Mouse (Mus musculus): ENCODE data around the gene Stab1. TPM values are rescaled to one million over a fixed set of nuclear protein-coding genes. Genes with fewer than 3 reads are reported as not detected.

Gene Stab1
- polyA plus RNA-seq, 1 experiment from 2014 or later: 18.0 TPM

- Histone ChIP-seq H3K4me1 (peaks cover 27% of the 10 kb centered on the region), H3K9me3 (replicated peaks) (no peaks in the 10 kb centered on the region), H3K4me3 (peak overlapping the region; percentile 88), H3K27me3 (ENCODE audit: low read depth, poor library complexity, severe bottlenecking) (no peaks in the 10 kb centered on the region), H3K36me3 (peaks cover 41% of the 10 kb centered on the region), H3K27ac (replicated peaks) (peak overlapping the region; percentile 99)
- DNase-seq (ENCODE audit: low spot score): peak; percentile 62
- 2% methylated on average over 39 of the region's 39 CpGs for WGBS
Measured at GRCm38 (mm10) chr14:31205562-31206467, 37.4 kb upstream of the Stab1 start.

- Histone ChIP-seq H3K27ac (replicated peaks) (peak overlapping the region; percentile 99), H3K9me3 (replicated peaks) (no peaks in the 10 kb centered on the region), H3K27me3 (ENCODE audit: low read depth, poor library complexity, severe bottlenecking) (no peaks in the 10 kb centered on the region), H3K4me3 (peak overlapping the region; percentile 88), H3K36me3 (peaks cover 47% of the 10 kb centered on the region), H3K4me1 (peaks cover 27% of the 10 kb centered on the region)
- 35% methylated on average over 8 of the region's 8 CpGs for WGBS
- peak; percentile 33 for DNase-seq (ENCODE audit: low spot score)
Measured at GRCm38 (mm10) chr14:31205244-31205561, 36.8 kb upstream of the Stab1 start.

- Histone ChIP-seq H3K27me3 (ENCODE audit: low read depth, poor library complexity, severe bottlenecking) (no peaks in the 10 kb centered on the region), H3K4me1 (peaks cover 27% of the 10 kb centered on the region), H3K36me3 (peaks cover 50% of the 10 kb centered on the region), H3K27ac (replicated peaks) (peak overlapping the region; percentile 99), H3K4me3 (peak overlapping the region; percentile 88), H3K9me3 (replicated peaks) (no peaks in the 10 kb centered on the region)
- WGBS: 84% methylated on average over 4 of the region's 4 CpGs
- DNase-seq (ENCODE audit: low spot score): no peak
Measured at GRCm38 (mm10) chr14:31204844-31205243, 36.4 kb upstream of the Stab1 start.

- H3K27ac ChIP-seq (replicated peaks): no peak overlapping the region
- WGBS: 89% methylated on average over 3 of the region's 3 CpGs
- peaks cover 97% of the 10 kb centered on the region for H3K36me3 ChIP-seq
- H3K4me3 ChIP-seq: no peak overlapping the region
- no peaks in the 10 kb centered on the region for H3K9me3 ChIP-seq (replicated peaks)
- no peaks in the 10 kb centered on the region for H3K27me3 ChIP-seq (ENCODE audit: low read depth, poor library complexity, severe bottlenecking)
- H3K4me1 ChIP-seq: peaks cover 18% of the 10 kb centered on the region
- no peak for DNase-seq (ENCODE audit: low spot score)
Measured at GRCm38 (mm10) chr14:31200038-31200437, 31.6 kb upstream of the Stab1 start.

- H3K27me3 ChIP-seq (ENCODE audit: low read depth, poor library complexity, severe bottlenecking): no peaks in the 10 kb centered on the region
- 95% methylated on average over 7 of the region's 7 CpGs for WGBS
- H3K27ac ChIP-seq (replicated peaks): no peak overlapping the region
- H3K4me1 ChIP-seq: peaks cover 13% of the 10 kb centered on the region
- no peaks in the 10 kb centered on the region for H3K9me3 ChIP-seq (replicated peaks)
- H3K4me3 ChIP-seq: no peak overlapping the region
- DNase-seq (ENCODE audit: low spot score): no peak
- peaks cover 99% of the 10 kb centered on the region for H3K36me3 ChIP-seq
Measured at GRCm38 (mm10) chr14:31199599-31199998, 31.2 kb upstream of the Stab1 start.

GRCm38 (mm10) chr14:31197547-31198516 is 29.4 kb upstream of the Stab1 start:
- Histone ChIP-seq H3K27me3 (ENCODE audit: low read depth, poor library complexity, severe bottlenecking) (no peaks in the 10 kb centered on the region), H3K9me3 (replicated peaks) (no peaks in the 10 kb centered on the region), H3K27ac (replicated peaks) (no peak overlapping the region), H3K36me3 (peaks cover 99% of the 10 kb centered on the region), H3K4me3 (no peak overlapping the region), H3K4me1 (peaks cover 6% of the 10 kb centered on the region; the same call in 1 of the 2 replicates)
- 82% methylated on average over 16 of the region's 16 CpGs for WGBS
- DNase-seq (ENCODE audit: low spot score): no peak

GRCm38 (mm10) chr14:31195968-31196367 is 27.5 kb upstream of the Stab1 start:
- H3K36me3 ChIP-seq: peaks cover 99% of the 10 kb centered on the region
- H3K27ac ChIP-seq (replicated peaks): no peak overlapping the region
- H3K4me1 ChIP-seq: peaks cover 6% of the 10 kb centered on the region; the same call in 1 of the 2 replicates
- H3K27me3 ChIP-seq (ENCODE audit: low read depth, poor library complexity, severe bottlenecking): no peaks in the 10 kb centered on the region
- H3K4me3 ChIP-seq: no peak overlapping the region
- DNase-seq (ENCODE audit: low spot score): no peak
- no peaks in the 10 kb centered on the region for H3K9me3 ChIP-seq (replicated peaks)

GRCm38 (mm10) chr14:31195521-31195920 is 27.1 kb upstream of the Stab1 start:
- no peak overlapping the region for H3K27ac ChIP-seq (replicated peaks)
- H3K9me3 ChIP-seq (replicated peaks): no peaks in the 10 kb centered on the region
- H3K27me3 ChIP-seq (ENCODE audit: low read depth, poor library complexity, severe bottlenecking): no peaks in the 10 kb centered on the region
- peaks cover 99% of the 10 kb centered on the region for H3K36me3 ChIP-seq
- 92% methylated on average over 4 of the region's 4 CpGs for WGBS
- no peak for DNase-seq (ENCODE audit: low spot score)
- peaks cover 6% of the 10 kb centered on the region; the same call in 1 of the 2 replicates for H3K4me1 ChIP-seq
- H3K4me3 ChIP-seq: no peak overlapping the region

GRCm38 (mm10) chr14:31194891-31195513 is 26.6 kb upstream of the Stab1 start:
- whole genome bisulfite sequencing: 93% methylated on average over 14 of the region's 14 CpGs

GRCm38 (mm10) chr14:31194441-31194840 is 26.0 kb upstream of the Stab1 start:
- 98% methylated on average over 2 of the region's 2 CpGs for WGBS
- peaks cover 99% of the 10 kb centered on the region for H3K36me3 ChIP-seq
- H3K27me3 ChIP-seq (ENCODE audit: low read depth, poor library complexity, severe bottlenecking): no peaks in the 10 kb centered on the region
- no peak for DNase-seq (ENCODE audit: low spot score)
- peaks cover 12% of the 10 kb centered on the region for H3K4me1 ChIP-seq
- no peak overlapping the region for H3K27ac ChIP-seq (replicated peaks)
- H3K9me3 ChIP-seq (replicated peaks): no peaks in the 10 kb centered on the region
- H3K4me3 ChIP-seq: no peak overlapping the region

More at GRCm38 (mm10) chr14:31194891-31195513, 26.6 kb upstream of the Stab1 start:
- H3K27ac ChIP-seq (replicated peaks): no peak overlapping the region
- no peak overlapping the region for H3K4me3 ChIP-seq
- DNase-seq (ENCODE audit: low spot score): no peak
- peaks cover 99% of the 10 kb centered on the region for H3K36me3 ChIP-seq
- H3K4me1 ChIP-seq: peaks cover 6% of the 10 kb centered on the region
- no peaks in the 10 kb centered on the region for H3K9me3 ChIP-seq (replicated peaks)
- H3K27me3 ChIP-seq (ENCODE audit: low read depth, poor library complexity, severe bottlenecking): no peaks in the 10 kb centered on the region

GRCm38 (mm10) chr14:31193791-31194190 is 25.4 kb upstream of the Stab1 start:
- no peak for DNase-seq (ENCODE audit: low spot score)
- H3K4me3 ChIP-seq: no peak overlapping the region
- H3K4me1 ChIP-seq: peaks cover 18% of the 10 kb centered on the region
- no peaks in the 10 kb centered on the region for H3K9me3 ChIP-seq (replicated peaks)
- H3K27ac ChIP-seq (replicated peaks): no peak overlapping the region
- no peaks in the 10 kb centered on the region for H3K27me3 ChIP-seq (ENCODE audit: low read depth, poor library complexity, severe bottlenecking)
- H3K36me3 ChIP-seq: peaks cover 99% of the 10 kb centered on the region
- 93% methylated on average over 7 of the region's 7 CpGs for WGBS

GRCm38 (mm10) chr14:31191936-31192335 is 23.5 kb upstream of the Stab1 start:
- Histone ChIP-seq H3K9me3 (replicated peaks) (no peaks in the 10 kb centered on the region), H3K27me3 (ENCODE audit: low read depth, poor library complexity, severe bottlenecking) (no peaks in the 10 kb centered on the region), H3K4me1 (peaks cover 16% of the 10 kb centered on the region), H3K36me3 (peaks cover 99% of the 10 kb centered on the region), H3K4me3 (no peak overlapping the region), H3K27ac (replicated peaks) (no peak overlapping the region)
- WGBS: 95% methylated on average over 2 of the region's 2 CpGs
- no peak for DNase-seq (ENCODE audit: low spot score)
